Mouse (Mus musculus) embryo, embryonic 10 days (tissue): Measurements from ENCODE around the gene Caps2.
"Not testable (repeated sequence)": the region's sequence is repeated elsewhere in the genome, so short reads cannot be mapped to it uniquely, and the experiment has no call there.

Experiments
- DNase-seq: peaks from one replicate; pipeline ENCODE4 v3.0.0-alpha.2; 2015; ENCODE audit warnings: low spot score

Gene Caps2

DNA sequence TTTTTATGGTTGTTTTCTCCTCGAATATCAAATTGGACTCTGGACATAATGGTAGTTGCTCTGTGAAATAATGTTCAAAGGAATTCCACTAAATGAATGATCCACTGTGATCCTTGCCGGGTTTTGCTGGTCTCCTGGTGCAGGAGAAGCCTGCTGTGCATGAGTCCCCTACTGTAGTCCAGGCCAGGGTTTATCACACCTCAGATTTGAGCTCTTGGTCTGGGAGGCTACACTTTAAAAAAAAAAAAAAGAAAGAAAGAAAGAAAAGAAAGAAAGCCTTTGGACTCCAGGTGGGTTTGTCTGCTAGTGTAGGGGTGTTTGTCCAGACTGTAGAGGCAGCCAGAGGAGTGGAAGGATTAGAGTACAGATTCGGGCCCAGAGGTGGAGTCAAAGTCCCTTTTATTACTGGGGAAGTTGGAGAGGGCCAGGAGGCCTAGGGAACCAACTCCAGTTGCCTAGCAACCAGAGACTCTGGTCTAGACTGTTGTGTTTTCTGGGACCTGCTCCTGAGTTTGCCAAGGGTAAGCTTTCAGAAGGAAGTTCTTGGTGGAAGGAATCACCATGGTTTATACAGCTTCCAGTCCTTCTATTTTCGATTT lies at the start of gene Caps2:
Gene Caps2 (plus strand): TSS at position 454 of the 599 bp plus-strand sequence.
- peak; percentile 82 for DNase-seq

DNA sequence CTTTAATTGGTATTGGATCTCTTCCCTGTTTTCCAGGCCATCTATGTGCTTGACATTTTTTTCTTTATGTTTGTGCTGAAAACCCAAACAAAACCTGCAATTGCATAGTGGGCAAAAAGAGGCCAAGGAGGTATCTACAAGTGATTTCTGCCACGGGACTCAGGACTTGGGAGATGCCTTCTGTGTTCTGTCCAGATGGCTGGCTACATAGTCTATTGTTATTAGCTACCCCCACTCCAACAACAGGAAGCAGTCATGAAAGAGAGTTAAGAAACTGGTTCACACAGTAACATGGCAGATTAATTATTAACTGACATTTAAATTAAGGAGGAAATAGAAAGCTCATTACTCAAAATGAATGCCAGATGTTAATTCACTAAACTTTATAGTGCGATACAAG lies 38.3 kb upstream of the Caps2 start:
- DNase-seq = not testable (repeated sequence)

DNA sequence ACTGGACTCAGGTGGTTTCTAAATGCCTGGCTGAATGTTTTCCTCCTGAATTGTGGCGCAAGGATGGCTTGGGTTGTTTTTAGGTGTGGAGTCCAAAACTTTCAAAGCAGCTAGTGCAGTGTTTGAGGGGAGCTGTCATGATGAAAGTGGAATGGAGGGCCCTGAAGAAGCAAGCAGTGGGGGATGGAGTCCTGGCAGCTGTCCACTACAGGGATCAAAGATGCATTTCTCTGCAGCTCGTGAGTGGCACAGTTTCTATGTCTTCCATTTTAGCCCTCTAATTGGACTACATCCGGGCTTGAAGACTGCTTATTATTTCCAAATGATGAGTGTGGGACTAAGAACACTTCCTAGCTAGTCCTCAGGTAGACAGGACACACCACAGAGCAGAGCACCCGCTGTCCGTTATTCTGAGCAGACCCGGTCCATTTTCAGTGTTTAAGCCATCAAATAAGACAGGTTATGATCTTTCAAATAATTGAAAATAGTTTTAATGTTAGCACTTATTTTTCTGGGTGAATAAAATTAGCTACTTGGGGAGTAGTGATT lies 35.7 kb upstream of the Caps2 start:
- not testable (repeated sequence) for DNase-seq

DNA sequence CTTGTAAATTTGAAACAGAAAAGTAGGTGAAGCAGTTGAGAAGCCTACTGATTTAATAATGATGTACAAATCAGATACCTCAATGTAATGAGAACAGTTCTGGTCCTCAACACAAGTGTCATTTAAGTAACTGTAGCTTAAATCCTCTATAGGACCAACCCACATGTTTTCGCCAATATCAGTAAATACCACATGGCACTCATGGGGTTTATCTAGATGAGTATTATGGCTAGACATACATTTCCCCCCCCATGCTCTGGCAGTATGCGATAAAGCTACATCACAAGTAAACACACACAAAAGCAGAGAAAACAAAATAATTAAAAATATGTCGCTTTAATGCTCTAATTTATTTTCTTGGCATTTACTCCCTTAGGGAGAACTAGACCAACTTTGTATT lies 31.2 kb upstream of the Caps2 start:
- DNase-seq = no peak

DNA sequence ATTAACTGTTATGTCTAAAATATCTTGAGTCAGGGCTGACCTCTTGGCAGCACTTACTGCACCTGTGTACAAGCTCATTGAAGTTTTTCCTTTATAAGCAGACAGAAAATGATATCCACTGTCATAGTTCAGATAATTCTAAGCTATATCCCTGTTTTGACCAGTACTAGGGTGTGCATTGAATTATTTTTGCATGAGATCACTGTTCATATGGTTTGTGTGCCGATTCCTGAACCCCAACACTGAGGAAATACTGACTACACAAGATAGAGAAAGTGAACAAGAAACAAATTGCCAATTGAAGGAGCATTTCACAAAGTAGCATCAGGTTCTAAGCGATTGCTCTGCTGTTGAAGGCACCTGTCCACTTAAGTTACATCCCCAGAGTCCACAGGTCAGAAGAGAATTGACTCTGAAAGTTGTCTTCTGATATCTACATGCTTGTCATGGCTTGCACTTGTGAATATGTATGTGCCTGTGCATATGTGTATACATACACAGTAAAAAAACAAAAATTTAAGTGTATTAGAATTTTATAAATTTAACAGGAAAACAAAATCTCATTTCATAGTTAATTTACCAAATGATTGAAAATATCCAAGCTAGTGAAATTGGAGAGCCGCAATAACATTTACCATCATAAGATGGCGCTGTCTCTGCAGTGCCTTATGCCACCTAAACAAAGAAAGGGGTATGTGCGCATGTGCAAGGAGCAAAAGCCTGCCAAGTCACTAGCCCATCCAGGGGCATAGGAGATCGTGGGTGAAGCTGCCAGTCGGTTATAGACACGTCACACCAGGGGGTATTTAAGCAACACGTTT lies 25.2 kb upstream of the Caps2 start:
- peak; percentile 85 for DNase-seq

DNA sequence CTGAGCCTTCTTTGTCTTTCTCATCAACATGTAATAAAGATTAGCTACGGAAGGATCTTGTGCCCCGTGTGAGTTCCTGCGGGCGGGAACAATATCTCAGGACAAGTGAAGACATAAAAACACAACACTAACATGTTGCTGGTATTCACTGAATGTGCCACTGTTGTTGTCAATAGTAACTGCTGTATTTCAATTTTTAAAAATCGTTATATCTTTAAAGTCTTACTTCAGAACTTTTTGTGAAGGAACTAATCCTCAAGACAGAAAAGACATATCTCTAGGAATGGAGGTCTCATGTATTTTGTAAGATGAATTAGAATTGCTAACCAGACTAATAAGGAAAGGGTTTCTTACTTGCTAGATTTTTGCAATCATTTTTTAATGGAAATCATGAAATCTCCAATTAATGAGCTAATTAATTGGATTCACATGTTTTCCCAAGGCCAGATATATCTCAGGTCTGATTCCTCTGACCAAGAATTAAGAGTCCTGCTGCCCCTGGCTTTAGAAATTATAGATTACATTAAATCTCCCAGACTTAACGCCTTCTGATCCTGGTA lies 24.5 kb upstream of the Caps2 start:
- no peak for DNase-seq

DNA sequence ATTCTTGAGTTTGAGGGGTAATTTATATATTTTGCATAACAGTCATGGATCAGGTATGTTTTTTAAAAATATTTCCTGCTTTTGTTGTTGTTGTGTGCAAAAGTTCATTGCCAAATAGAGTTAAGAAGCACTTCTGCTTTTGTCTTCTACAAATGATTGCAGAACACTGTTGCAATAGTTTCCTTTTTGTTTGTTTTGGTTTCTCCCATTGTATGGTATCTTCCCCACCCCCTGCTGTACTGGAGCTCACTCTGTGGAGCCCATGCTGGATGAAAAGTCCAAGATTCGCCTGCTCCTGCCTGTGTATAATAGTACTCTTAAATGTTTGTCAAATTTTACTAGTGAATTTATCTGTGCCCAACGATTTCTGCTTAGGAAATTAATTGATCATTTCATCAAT lies 23.6 kb upstream of the Caps2 start:
- no peak for DNase-seq

DNA sequence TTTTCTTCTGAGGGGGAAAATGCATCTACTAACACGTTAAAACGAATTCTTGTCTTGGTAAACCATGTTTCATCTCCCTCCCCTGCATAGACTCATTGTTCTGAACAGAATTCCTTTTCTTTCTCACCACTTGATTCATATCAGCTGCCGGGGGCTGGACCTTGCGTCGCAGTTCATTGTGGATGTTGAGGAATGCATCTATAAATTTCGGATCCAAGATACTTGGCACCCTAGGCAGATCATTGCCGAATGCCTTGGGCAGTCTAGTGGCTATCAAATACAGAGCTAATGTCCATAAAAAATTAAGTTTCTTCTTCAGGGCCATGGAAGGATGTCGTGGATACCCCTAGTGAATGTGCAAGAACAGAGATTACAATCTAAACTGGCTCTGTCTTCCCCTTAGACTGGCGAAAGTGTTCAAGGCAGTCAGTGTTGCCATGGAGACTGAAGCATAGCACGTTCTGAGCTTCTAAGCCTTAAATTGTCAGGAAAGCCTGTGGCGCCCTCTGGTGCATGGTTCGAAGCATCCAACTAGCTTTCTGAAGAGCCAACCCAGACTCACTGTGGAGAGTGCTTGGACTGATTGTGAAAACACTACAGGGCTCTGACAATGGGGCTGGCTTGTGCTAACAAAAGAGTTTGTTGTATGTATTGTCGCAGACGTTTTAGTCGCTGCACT lies 3.4 kb upstream of the Caps2 start, which contains the start of gene Glipr1l3:
Gene Glipr1l3 (minus strand): TSS at position 446 of the 679 bp plus-strand sequence.
- DNase-seq = peak; percentile 97

DNA sequence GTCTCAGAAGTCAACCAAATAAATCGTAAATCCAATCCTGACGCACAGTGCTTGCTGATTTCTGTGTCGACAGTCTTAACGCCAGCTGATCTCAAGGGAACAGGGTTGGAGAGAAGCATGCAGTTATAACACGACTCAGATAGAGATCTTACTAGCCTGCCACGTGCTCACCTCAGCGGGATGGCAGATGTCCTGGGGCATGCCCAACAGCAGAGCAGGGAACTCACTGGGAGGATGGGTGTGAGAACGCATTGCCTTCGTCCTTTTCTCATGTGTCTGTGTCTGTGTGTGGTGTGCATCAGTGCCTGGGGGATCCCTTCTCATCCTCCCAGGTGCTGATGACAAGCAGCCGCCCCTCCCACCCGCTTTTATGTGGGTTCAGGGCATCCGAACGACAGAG lies 13.6 kb downstream of the Caps2 start:
- not testable (repeated sequence) for DNase-seq

DNA sequence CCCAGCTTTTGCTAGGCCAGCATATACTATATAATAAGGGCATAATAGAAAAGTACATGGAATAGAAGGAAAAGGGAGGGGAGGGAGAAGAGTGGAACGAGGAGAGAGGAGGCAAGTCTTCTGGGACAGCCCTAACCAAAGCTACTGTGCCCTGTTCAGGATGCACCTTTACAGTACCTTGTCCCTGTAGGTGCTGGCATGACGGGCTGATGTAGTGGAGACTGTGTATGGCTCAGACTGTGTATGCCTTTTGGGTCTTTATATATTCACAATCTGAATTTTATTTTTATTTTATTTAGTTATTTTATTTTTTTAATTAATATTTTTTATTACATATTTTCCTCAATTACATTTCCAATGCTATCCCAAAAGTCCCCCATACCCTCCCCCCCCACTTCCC lies 30.5 kb downstream of the Caps2 start:
- DNase-seq = not testable (repeated sequence)

DNA sequence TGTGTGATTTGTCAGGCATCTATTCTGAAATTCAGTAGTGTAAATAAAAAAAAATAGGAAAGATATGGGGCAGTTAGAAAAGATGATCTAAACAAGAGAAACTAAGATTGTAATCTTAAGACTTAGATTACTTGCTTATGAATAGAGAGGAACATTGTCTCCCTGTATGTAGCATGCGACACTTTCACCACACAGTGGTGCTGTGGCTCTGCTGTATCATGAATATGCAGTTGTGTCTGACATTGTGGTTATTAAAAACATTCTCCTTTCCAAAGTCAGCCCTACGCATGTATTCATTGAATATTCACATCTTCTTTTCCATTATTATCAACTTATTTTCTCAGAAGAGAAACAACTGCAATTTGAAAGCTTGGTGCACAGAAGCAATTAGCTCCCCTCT lies 40.0 kb downstream of the Caps2 start:
- peak; percentile 64 for DNase-seq

DNA sequence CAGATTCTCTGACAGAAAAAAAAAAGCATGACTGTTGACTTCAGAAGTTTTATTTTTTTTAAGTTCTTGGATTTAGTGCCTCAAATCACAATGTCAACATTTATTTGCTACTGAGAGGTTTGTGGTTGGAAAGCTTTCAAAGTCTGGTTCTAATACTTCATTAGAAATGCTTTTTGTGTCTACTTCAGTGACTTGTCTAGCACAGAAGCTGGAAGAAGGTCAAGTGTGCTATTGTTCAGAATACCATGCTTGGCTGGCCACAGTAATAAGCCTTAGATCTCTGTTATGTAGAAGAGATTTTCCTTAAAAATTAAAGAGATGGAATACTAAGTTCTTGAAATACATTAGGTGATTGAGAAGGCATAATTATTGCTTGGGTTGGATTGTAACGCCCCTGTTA lies 63.7 kb downstream of the Caps2 start:
- no peak for DNase-seq

DNA sequence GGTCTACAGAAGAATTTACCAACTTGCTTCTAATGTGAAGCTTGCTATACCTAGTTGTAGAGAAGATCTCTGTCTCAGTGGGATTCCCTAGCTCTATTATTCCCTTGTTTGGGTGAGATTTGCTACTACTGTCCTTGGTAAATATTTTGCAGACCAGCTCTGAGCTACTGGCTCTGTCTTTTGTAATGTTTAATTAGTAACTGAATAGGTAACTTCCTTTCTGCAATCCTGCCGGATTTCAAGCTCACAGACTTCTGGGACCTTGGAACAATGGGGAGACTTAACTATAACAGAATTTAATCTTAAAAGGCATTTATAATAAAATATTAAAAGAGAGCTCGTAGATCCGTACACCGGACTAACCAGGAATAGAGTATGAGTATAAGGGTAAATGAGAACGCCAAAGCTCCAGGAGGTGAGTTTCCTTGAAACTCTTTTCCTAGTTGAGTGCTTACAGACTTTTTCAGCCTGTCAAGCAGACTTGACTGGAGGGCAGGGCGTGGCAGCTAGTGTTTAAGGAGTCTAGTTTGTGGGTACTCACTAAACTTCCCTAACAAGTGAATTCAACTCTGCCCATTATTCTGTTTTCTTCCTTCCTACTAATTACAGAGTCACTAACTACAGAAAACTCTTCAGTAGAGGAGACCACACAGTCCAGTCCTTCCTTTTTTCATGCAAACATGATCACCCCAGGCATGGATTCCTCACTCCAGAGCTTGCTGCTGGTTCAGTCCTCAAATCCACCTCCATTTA lies 65.8 kb downstream of the Caps2 start:
- not testable (repeated sequence) for DNase-seq

DNA sequence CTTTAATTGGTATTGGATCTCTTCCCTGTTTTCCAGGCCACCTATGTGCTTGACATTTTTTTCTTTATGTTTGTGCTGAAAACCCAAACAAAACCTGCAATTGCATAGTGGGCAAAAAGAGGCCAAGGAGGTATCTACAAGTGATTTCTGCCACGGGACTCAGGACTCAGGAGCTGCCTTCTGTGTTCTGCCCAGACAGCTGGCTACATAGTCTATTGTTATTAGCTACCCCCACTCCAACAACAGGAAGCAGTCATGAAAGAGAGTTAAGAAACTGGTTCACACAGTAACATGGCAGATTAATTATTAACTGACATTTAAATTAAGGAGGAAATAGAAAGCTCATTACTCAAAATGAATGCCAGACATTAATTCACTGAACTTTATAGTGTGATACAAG lies 69.3 kb downstream of the Caps2 start:
- not testable (repeated sequence) for DNase-seq

DNA sequence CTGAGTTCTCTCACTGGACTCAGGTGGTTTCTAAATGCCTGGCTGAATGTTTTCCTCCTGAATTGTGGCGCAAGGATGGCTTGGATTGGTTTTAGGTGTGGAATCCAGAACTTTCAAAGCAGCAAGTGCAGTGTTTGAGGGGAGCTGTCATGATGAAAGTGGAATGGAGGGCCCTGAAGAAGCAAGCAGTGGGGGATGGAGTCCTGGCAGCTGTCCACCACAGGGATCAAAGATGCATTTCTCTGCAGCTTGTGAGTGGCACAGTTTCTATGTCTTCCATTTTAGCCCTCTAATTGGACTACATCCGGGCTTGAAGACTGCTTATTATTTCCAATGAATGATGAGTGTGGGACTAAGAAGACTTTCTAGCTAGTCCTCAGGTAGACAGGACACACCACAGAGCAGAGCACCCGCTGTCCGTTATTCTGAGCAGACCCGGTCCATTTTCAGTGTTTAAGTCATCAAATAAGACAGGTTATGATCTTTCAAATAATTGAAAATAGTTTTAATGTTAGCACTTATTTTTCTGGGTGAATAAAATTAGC lies 72.0 kb downstream of the Caps2 start:
- DNase-seq = not testable (repeated sequence)

DNA sequence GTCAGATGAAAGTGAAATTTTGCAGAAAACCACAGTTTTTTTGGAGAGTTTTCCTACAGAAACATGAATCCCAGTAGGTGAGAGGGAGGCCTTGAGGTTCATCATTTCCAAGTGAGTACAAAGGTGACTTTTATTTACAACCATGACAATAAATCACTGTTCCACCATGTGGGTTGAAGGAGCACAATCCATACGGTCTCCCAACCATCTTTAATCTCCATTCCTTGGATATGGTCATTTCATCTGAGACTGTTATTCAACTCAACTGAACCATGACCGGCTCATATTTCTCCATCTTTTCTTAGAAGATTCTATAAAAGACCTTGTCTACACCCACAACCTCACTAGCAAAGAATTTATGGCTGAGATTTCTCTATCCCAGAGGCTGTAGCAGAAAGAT lies 84.9 kb downstream of the Caps2 start:
- no peak for DNase-seq

DNA sequence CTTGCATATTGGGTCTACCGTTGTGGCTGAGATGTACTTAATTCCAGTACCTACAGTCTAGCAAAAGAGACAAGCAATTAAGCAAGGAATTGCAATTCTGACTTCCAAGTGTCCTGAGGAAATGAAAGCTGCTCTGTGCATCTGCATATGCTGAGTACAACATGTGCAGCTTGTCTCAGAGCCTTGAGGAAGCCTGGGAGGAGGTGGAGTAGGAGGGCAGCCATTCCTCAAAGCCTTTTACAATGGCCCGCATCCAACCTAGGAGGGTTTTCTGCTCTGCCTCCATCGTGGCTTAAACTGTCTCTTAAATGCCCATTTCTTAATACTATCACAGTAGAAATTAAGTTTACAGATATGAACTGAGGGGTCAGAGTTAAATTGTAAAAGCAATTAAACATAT lies 100.0 kb downstream of the Caps2 start:
- no peak for DNase-seq
